Mouse (Mus musculus): ENCODE results near the gene Hectd1.

GRCm38 (mm10) chr12:51845261-51845660, 15.9 kb upstream of the Hectd1 start:
- no peak for TF ChIP-seq CTCF (conservative IDR thresholded peaks at IDR 0.05; ENCODE audit: low read length)
- no peak for TF ChIP-seq NANOG (IDR thresholded peaks at IDR 0.05; ENCODE audit: borderline replicate concordance, low read length)
- TF ChIP-seq POU5F1 (IDR thresholded peaks at IDR 0.05; ENCODE audit: borderline replicate concordance, low read length): no peak

All from E14TG2a.4 (cell line).